Mouse (Mus musculus): ENCODE measurements around the gene Fam221a.

DNA sequence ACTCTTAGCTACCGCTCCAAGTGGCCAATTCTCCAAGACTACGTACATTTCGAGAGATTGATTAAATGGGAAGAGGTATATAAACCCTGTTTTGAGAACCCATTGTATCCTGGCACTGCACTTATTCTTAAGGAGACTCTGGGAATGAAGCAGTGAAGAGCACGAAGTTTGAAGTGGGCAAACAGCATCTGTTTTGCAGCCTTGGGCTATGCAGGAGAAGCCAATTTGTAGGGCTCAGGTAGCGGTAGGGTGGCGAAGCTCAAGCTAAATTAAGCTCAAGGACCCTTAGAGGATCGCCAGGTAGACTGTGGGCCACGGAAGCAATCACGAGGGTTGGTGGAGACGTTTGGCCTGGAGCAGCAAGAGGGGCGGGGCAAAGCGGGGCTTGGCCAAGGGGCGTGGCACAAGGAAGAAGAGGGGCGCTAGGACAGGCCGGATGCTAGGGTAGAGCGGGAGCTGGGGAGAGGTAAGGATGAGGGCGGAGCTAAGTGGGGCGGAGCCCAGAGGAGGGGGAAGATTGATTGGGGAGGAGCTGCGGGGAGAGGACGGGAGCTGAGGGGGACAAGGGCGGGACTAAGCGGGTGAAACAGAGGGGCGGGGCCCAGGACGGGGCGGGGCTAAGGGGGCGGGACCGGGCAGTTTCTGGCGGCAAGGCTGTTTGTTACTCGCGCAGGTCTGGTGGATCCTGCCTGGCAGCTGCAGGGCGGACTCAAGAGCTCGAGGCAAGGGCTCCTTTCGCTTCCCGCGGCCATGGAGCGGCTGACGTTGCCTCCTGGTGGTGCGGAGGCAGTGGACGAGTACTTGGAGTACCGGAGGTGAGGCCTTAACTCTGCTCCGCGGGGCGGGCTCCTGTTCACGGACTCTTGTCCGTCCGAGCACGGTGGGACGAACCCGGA is at the start of gene Fam221a:
- peak; percentile 12; the same call in 1 of the 2 replicates for TF ChIP-seq CTCF (IDR thresholded peaks at IDR 0.05; ENCODE audit: insufficient read depth, low read length)
- peak; percentile 85; the same call in 1 of the 2 replicates for TF ChIP-seq POLR2A (IDR thresholded peaks at IDR 0.05; ENCODE audit: borderline replicate concordance, extremely low read depth, low read depth, low read length)

Data from lung, adult 2 months (tissue).